Mouse (Mus musculus) liver, adult 2 months (tissue): ENCODE measurements at regions not wholly inside any gene's neighbourhood (a gene's known extent, or its start where the extent isn't known, plus 50 kb on each side); places are given as distances from the start of the nearest gene placed in this dataset.

Source experiments
- CTCF ChIP-seq: fragments of 200-500 bp; IDR thresholded peaks from 2 replicates; pipeline ENCODE4 v1.5.1; 2011; ENCODE audit warnings: low read depth, low read length, control low read depth
- POLR2A ChIP-seq: fragments of 200-500 bp; IDR thresholded peaks from 2 replicates; pipeline ENCODE4 v1.6.1; 2011; ENCODE audit warnings: low read length, control low read depth; ENCODE audit not compliant: insufficient read depth; ENCODE audit errors: extremely low read depth

DNA sequence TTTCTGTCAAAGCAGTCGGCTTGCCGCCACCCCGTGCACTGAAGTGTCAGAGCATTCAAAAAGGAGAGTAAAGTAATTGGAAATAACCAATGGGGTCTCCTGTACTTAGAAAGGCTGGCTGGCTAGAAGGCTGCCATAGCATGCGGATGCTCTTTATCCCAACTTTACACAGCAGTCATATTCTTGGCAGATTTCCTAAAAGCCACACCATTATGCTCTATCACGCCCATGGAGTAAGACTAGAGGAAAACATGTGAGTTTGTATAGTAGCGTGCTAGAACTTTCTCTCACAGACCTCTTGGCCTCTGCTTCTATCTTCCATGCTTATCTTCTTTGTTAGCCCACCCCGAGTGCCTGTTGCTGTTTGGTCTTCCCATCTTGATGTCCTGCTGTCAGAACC, 249.8 kb upstream of the Smarca2 start:
- TF ChIP-seq CTCF (no peak), POLR2A (no peak)
